Mouse (Mus musculus) ES-E14 (cell line): Measurements from ENCODE around the gene Slc2a13. TPM values are rescaled to one million over a fixed set of nuclear protein-coding genes. Genes with fewer than 3 reads are reported as not detected.

Source experiments
- DNase-seq: peaks from one replicate; pipeline ENCODE4 v3.0.0-alpha.2; 2013; ENCODE audit warnings: low read depth, low spot score
- H3K27ac ChIP-seq: 2 replicates; pipeline ENCODE4 v1.5.1; 2012; ENCODE audit warnings: low read depth, mild to moderate bottlenecking, low read length, moderate library complexity, mixed read lengths; ENCODE audit not compliant: poor library complexity, insufficient read depth, severe bottlenecking
- H3K36me3 ChIP-seq: 2 replicates; pipeline ENCODE4 v1.6.1; 2012; ENCODE audit warnings: mild to moderate bottlenecking, low read length, moderate library complexity, mixed read lengths; ENCODE audit not compliant: control insufficient read depth, poor library complexity, insufficient read depth, severe bottlenecking
- H3K4me1 ChIP-seq, 2 experiments: fragments of 150-350 bp in 1 of 2; sonication (generic) in 1 of 2; 2 replicates each; pipeline ENCODE4 v1.6.1; 2012; ENCODE audit warnings: low read length in 2 of 2, mild to moderate bottlenecking in 1 of 2, mixed read lengths in 1 of 2; ENCODE audit not compliant: control insufficient read depth in 2 of 2, insufficient read depth in 2 of 2, poor library complexity in 1 of 2
- H3K4me3 ChIP-seq, 2 experiments: fragments of 150-350 bp in 1 of 2; sonication (generic) in 1 of 2; 2 replicates each; pipeline ENCODE4 v1.5.1; 2012; ENCODE audit warnings: low read length in 2 of 2, low read depth in 1 of 2, mild to moderate bottlenecking in 1 of 2, mixed read lengths in 1 of 2; ENCODE audit not compliant: insufficient read depth in 1 of 2, poor library complexity in 1 of 2, severe bottlenecking in 1 of 2
- H3K9ac ChIP-seq: 2 replicates; pipeline ENCODE4 v1.6.1; 2012; ENCODE audit warnings: low read depth, mild to moderate bottlenecking, low read length, mixed read lengths; ENCODE audit not compliant: poor library complexity, insufficient read depth, severe bottlenecking
- H3K9me3 ChIP-seq: fragments of 150-350 bp; sonication (generic); 2 replicates; pipeline ENCODE4 v1.6.1; 2012; ENCODE audit warnings: low read depth, mild to moderate bottlenecking, low read length; ENCODE audit not compliant: control insufficient read depth, insufficient read depth
- CHD2 ChIP-seq: IDR thresholded peaks from 2 replicates; pipeline ENCODE4 v1.6.1; 2014; ENCODE audit warnings: mild to moderate bottlenecking, low read depth, low read length, inconsistent platforms
- HCFC1 ChIP-seq: IDR thresholded peaks from 2 replicates; pipeline ENCODE4 v1.6.1; 2012; ENCODE audit warnings: low read length, inconsistent platforms, borderline replicate concordance; ENCODE audit not compliant: insufficient read depth
- MAFK ChIP-seq: IDR thresholded peaks from 2 replicates; pipeline ENCODE4 v1.6.1; 2014; ENCODE audit warnings: mild to moderate bottlenecking, low read depth, low read length, inconsistent platforms; ENCODE audit not compliant: insufficient read depth
- ZC3H11A ChIP-seq: IDR thresholded peaks from 2 replicates; pipeline ENCODE4 v1.6.1; 2012; ENCODE audit warnings: low read depth, mild to moderate bottlenecking, inconsistent platforms, low read length, borderline replicate concordance
- ZNF384 ChIP-seq: IDR thresholded peaks from 2 replicates; pipeline ENCODE4 v1.6.1; 2012; ENCODE audit warnings: low read depth, low read length, inconsistent platforms
- in situ Hi-C, 2 experiments: fragments of 600-800 bp; cut with MboI; formaldehyde crosslinking; loops; one replicate each; pipeline ENCODE4 v1.15.1; 2025; ENCODE audit warnings: low sequenced_read_pairs in 2 of 2, inconsistent platforms in 1 of 2; ENCODE audit not compliant: unreplicated experiment in 2 of 2
- total RNA-seq: library from RNA; depleted of rRNA; stranded (reverse); fragments of 300-350 nt; gene quantifications from 2 replicates; pipeline ENCODE4 v1.2.3, GENCODE M21; 2012

The Slc2a13 gene
- total RNA-seq, 1 experiment: 0.13 TPM

DNA sequence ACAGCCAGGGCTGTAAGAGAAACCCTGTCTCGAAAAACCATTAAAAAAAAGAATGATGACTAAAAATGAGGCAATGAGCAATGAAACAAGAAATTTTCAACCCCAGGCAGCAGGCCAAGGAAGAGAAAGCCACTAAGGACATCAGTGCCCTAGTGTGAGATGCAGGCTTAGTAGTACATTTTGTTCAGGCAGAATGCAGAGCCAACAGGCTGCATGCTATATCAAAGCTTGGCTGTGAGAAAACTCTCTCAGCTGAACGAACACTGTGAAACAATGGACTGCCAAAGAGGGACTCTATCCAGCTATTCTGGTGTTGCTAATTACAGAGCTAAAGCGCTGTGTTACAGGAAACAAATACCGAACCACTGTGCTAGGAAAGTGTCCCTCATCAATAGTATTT, 256.1 kb downstream of the Slc2a13 start:
- Histone ChIP-seq H3K9me3 (no peaks in the 10 kb centered on the region), H3K9ac (no peak overlapping the region), H3K4me1 (no peaks in the 10 kb centered on the region), H3K27ac (no peak overlapping the region), H3K36me3 (no peaks in the 10 kb centered on the region), H3K4me3 (no peak overlapping the region)
- TF ChIP-seq CHD2 (no peak), MAFK (no peak), ZC3H11A (no peak), HCFC1 (no peak), ZNF384 (no peak)
- in situ Hi-C loops: no loop called here
- DNase-seq: no peak

- Histone ChIP-seq H3K9ac (no peak overlapping the region), H3K4me1 (no peaks in the 10 kb centered on the region), H3K27ac (no peak overlapping the region), H3K36me3 (no peaks in the 10 kb centered on the region), H3K9me3 (no peaks in the 10 kb centered on the region), H3K4me3 (no peak overlapping the region)
- in situ Hi-C loops: no loop called here
- no peak for DNase-seq
- no peak for TF ChIP-seq HCFC1
- no peak for TF ChIP-seq CHD2
- TF ChIP-seq ZNF384: no peak
- no peak for TF ChIP-seq ZC3H11A
- TF ChIP-seq MAFK: no peak
Observed at GRCm38 (mm10) chr15:91314402-91315318, 258.4 kb downstream of the Slc2a13 start.

- DNase-seq: peak; percentile 71
- H3K4me3 ChIP-seq: no peak overlapping the region
- no peaks in the 10 kb centered on the region for H3K9me3 ChIP-seq
- H3K9ac ChIP-seq: no peak overlapping the region
- H3K27ac ChIP-seq: no peak overlapping the region
- in situ Hi-C loops: no loop called here
- TF ChIP-seq ZNF384 (no peak), ZC3H11A (peak; percentile 57; the same call in 1 of the 2 replicates)
- H3K36me3 ChIP-seq: no peaks in the 10 kb centered on the region
- H3K4me1 ChIP-seq: no peaks in the 10 kb centered on the region
Observed at GRCm38 (mm10) chr15:91304296-91304852, 268.7 kb downstream of the Slc2a13 start.

DNA sequence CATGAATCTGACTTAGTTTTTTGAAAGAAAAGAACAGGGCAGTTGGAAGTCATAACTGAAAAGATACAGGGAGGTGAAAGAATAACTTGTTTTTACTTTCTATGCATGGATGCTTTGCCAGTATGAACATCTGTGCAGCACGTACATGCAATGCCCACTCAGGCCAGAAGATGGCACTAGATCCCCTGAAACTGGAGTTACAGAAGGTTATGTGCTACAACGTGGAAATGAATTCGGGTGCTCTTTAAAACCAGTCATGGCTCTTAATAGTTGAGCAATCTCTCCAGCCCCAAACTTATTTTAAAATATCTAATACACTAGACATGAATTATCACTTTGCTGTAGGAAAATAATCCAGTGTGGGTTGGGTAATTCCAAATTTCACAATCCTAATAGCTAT, 271.7 kb downstream of the Slc2a13 start:
- Histone ChIP-seq H3K9ac (no peak overlapping the region), H3K4me3 (no peak overlapping the region), H3K27ac (no peak overlapping the region), H3K9me3 (no peaks in the 10 kb centered on the region), H3K4me1 (no peaks in the 10 kb centered on the region), H3K36me3 (no peaks in the 10 kb centered on the region)
- peak; percentile 59 for DNase-seq
- in situ Hi-C loops: no loop called here
- TF ChIP-seq ZNF384 (0 out of 2 replicates have a peak, but pooled peaks have one; percentile 6), CHD2 (no peak), ZC3H11A (peak; percentile 72), HCFC1 (no peak), MAFK (no peak)
